Mouse (Mus musculus): ENCODE measurements around the gene Acvr2a. TPM values are rescaled to one million over a fixed set of nuclear protein-coding genes. Genes with fewer than 3 reads are reported as not detected.

The Acvr2a gene
- 1.9 TPM for polyA plus RNA-seq (2012; fragmentation: generic; extraction: Trizol)
- long read RNA-seq, experiment 1, full-length matches to known transcripts = 1 of 4 reads
- long read RNA-seq, experiment 1, partial matches to known transcripts = 1 of 4 reads
- long read RNA-seq, experiment 1, other reads (novel, unspliced or antisense) = 2 of 4 reads
- long read RNA-seq, experiment 2, full-length matches to known transcripts = 26 of 29 reads
- long read RNA-seq, experiment 2, partial matches to known transcripts = 1 of 29 reads
- long read RNA-seq, experiment 2, other reads (novel, unspliced or antisense) = 2 of 29 reads

DNA sequence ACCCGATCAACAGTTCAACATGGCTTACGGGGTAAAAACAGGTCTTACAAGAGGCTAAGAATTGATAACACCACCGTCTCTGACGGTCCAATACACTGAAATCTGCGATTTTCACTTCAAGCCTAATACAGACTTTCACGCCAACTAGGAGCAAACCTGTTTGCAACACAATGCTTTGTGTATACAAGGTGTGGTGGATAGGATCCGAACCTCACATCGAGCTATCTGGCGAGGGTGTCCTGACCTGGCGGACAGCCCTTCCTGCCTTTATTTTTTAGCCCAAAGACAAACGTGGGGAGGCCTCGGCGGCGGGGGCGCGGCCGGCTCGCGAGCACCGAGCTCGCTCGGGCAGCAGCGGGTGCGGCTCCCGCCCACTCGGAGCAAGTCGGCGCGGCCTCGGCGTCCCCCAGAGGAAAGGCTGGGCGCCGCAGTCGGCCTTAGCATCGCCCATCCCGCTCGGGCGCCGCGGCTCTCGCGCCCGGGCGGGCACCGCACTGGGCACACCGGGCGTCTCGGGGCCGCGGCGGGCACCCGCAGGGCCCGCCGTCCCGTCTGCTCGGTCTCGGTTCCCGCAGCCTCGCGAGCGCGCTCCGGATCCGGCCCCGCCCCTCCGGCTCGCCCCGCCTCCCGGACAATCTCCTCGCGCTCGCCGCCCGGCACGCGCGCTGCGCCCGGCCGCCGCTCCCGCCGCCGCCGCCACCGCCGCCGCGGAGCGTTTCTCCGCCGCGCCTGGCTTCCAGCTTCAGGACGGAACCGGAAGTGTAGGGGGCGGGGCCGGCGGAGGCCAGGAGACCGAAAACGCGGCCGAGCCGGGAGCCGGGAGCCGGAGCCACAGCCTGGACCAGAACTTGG is at the start of gene Acvr2a:
Gene Acvr2a, plus strand, starts transcription at position 739 of the 852 bp plus-strand sequence.
- Histone ChIP-seq H3K4me3 (ENCODE audit: insufficient read depth, poor library complexity, severe bottlenecking) (peak within 1 kb of the TSS; percentile 62), H3K36me3 (ENCODE audit: control insufficient read depth, insufficient read depth) (no peaks in the 10 kb centered on the region), H3K27me3 (ENCODE audit: control insufficient read depth, insufficient read depth, insufficient read length) (no peaks in the 10 kb centered on the region), H3ac (ENCODE audit: control insufficient read depth, insufficient read length, low read depth) (peak within 1 kb of the TSS; percentile 80), H3K79me3 (ENCODE audit: low read depth) (peaks cover 25% of the 10 kb centered on the region), H3K79me2 (ENCODE audit: control insufficient read depth, insufficient read depth) (peaks cover 44% of the 10 kb centered on the region)
- TF ChIP-seq MYOG (IDR thresholded peaks at IDR 0.05; ENCODE audit: control insufficient read depth, extremely low read depth, insufficient read length) (no peak), CTCF (IDR thresholded peaks at IDR 0.05; ENCODE audit: control insufficient read depth, insufficient read depth, insufficient read length) (peak; percentile 44), CEBPB (IDR thresholded peaks at IDR 0.05; ENCODE audit: low read depth) (no peak), MAX (IDR thresholded peaks at IDR 0.05) (no peak), USF1 (IDR thresholded peaks at IDR 0.05; ENCODE audit: low read depth) (no peak), MYOD1 (IDR thresholded peaks at IDR 0.05; ENCODE audit: control insufficient read depth, insufficient read length, low read depth) (no peak), FOSL1 (IDR thresholded peaks at IDR 0.05; ENCODE audit: insufficient read depth, low read length, poor library complexity, severe bottlenecking) (no peak)

DNA sequence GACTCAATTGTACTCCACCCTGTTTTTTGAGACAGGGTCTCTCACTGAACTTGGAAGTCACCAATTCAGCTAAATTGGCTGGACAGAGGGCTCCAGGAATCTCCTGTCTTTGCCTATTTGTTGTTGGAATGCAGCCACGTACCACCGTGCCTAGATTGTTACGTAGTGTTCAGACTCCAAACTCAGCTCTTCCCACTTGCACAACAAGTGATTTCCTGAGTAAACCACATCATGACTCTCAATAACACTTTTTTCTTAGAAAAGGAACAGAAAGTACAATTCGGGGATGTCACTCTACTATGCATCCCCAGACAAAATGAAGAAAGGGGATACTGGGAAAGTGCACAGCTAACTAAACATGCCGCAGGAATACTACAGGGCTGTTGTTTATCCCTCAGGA is 47.4 kb upstream of the Acvr2a start:
- Histone ChIP-seq H3K79me2 (ENCODE audit: control insufficient read depth, insufficient read depth) (no peaks in the 10 kb centered on the region), H3ac (ENCODE audit: control insufficient read depth, insufficient read length, low read depth) (no peak overlapping the region), H3K36me3 (ENCODE audit: control insufficient read depth, insufficient read depth) (no peaks in the 10 kb centered on the region), H3K79me3 (ENCODE audit: low read depth) (no peaks in the 10 kb centered on the region), H3K27me3 (ENCODE audit: control insufficient read depth, insufficient read depth, insufficient read length) (no peaks in the 10 kb centered on the region), H3K4me3 (ENCODE audit: insufficient read depth, poor library complexity, severe bottlenecking) (no peak overlapping the region)
- TF ChIP-seq USF1 (IDR thresholded peaks at IDR 0.05; ENCODE audit: low read depth) (no peak), CEBPB (IDR thresholded peaks at IDR 0.05; ENCODE audit: low read depth) (no peak), MYOD1 (IDR thresholded peaks at IDR 0.05; ENCODE audit: control insufficient read depth, insufficient read length, low read depth) (no peak), MAX (IDR thresholded peaks at IDR 0.05) (no peak), MYOG (IDR thresholded peaks at IDR 0.05; ENCODE audit: control insufficient read depth, extremely low read depth, insufficient read length) (no peak), FOSL1 (IDR thresholded peaks at IDR 0.05; ENCODE audit: insufficient read depth, low read length, poor library complexity, severe bottlenecking) (no peak), CTCF (IDR thresholded peaks at IDR 0.05; ENCODE audit: control insufficient read depth, insufficient read depth, insufficient read length) (no peak)

DNA sequence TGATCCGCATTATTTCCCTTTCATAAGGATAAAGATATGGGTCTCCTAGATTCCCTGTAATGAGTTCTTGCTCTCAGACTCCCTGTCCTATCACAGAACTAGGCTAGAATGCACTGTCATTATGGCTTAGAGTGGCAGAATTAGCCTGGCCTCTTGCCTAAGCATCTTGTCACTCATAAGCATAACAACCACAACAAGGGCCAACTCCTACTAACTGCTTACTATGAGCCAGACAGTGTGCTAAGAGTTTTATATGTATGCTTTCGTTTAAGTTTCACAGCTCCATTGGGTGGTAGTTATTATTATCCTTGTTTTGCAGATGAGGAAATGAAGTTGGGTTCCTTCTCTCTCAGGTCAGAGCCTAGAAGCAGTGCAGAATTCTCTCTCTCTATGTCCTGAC is 46.1 kb upstream of the Acvr2a start:
- no peaks in the 10 kb centered on the region for H3K36me3 ChIP-seq (ENCODE audit: control insufficient read depth, insufficient read depth)
- no peaks in the 10 kb centered on the region for H3K79me2 ChIP-seq (ENCODE audit: control insufficient read depth, insufficient read depth)
- H3K4me3 ChIP-seq (ENCODE audit: insufficient read depth, poor library complexity, severe bottlenecking) = no peak overlapping the region
- no peak for TF ChIP-seq USF1 (IDR thresholded peaks at IDR 0.05; ENCODE audit: low read depth)
- no peak for TF ChIP-seq FOSL1 (IDR thresholded peaks at IDR 0.05; ENCODE audit: insufficient read depth, low read length, poor library complexity, severe bottlenecking)
- no peak for TF ChIP-seq CEBPB (IDR thresholded peaks at IDR 0.05; ENCODE audit: low read depth)
- H3ac ChIP-seq (ENCODE audit: control insufficient read depth, insufficient read length, low read depth) = no peak overlapping the region
- H3K27me3 ChIP-seq (ENCODE audit: control insufficient read depth, insufficient read depth, insufficient read length) = no peaks in the 10 kb centered on the region
- H3K79me3 ChIP-seq (ENCODE audit: low read depth) = no peaks in the 10 kb centered on the region

DNA sequence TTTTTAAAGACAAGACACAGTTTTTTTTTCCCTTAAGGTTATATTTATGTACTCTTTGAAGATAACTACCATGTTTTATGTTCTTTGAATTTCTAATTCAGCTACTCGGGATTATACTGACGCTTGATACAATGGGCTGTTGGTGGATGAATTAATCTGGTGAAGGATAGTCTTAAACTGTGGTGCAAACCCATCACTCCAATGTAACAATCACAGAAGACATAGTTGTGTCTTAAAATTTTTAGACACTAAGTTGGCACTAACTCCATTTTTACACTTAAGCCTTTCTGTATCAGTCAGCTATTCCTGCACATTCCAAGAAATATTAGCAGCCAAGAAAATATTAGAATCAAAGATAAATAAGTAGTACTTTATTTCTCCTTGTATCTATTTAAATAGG is 45.7 kb upstream of the Acvr2a start:
- Histone ChIP-seq H3K79me3 (ENCODE audit: low read depth) (no peaks in the 10 kb centered on the region), H3K79me2 (ENCODE audit: control insufficient read depth, insufficient read depth) (no peaks in the 10 kb centered on the region), H3K27me3 (ENCODE audit: control insufficient read depth, insufficient read depth, insufficient read length) (no peaks in the 10 kb centered on the region), H3K36me3 (ENCODE audit: control insufficient read depth, insufficient read depth) (no peaks in the 10 kb centered on the region), H3ac (ENCODE audit: control insufficient read depth, insufficient read length, low read depth) (no peak overlapping the region), H3K4me3 (ENCODE audit: insufficient read depth, poor library complexity, severe bottlenecking) (no peak overlapping the region)
- TF ChIP-seq FOSL1 (IDR thresholded peaks at IDR 0.05; ENCODE audit: insufficient read depth, low read length, poor library complexity, severe bottlenecking) = no peak
- TF ChIP-seq MYOG (IDR thresholded peaks at IDR 0.05; ENCODE audit: control insufficient read depth, extremely low read depth, insufficient read length) = no peak
- no peak for TF ChIP-seq USF1 (IDR thresholded peaks at IDR 0.05; ENCODE audit: low read depth)
- TF ChIP-seq MYOD1 (IDR thresholded peaks at IDR 0.05; ENCODE audit: control insufficient read depth, insufficient read length, low read depth) = no peak
- no peak for TF ChIP-seq MAX (IDR thresholded peaks at IDR 0.05)
- TF ChIP-seq CTCF (IDR thresholded peaks at IDR 0.05; ENCODE audit: control insufficient read depth, insufficient read depth, insufficient read length) = no peak
- TF ChIP-seq CEBPB (IDR thresholded peaks at IDR 0.05; ENCODE audit: low read depth) = no peak

DNA sequence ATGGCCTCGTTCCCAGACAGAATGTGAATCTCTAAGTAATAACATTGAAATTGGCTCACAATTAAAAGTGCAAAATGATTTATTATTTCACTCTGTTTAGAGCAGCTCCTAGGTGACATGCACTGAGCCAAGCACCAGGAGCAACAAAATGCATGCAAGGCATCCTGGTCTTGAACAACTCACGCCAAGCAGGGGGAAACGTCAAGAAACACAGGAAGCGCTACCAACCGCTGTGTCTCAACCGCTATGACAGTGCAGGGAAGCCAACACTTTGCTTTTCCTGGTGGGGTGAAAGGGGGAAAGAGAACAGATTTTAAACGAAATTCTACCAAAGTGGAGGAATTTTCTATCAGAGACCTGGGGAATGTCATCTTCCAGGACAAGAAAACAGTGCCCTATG is 43.8 kb upstream of the Acvr2a start:
- no peak for TF ChIP-seq FOSL1 (IDR thresholded peaks at IDR 0.05; ENCODE audit: insufficient read depth, low read length, poor library complexity, severe bottlenecking)
- TF ChIP-seq CEBPB (IDR thresholded peaks at IDR 0.05; ENCODE audit: low read depth) = no peak
- no peak for TF ChIP-seq USF1 (IDR thresholded peaks at IDR 0.05; ENCODE audit: low read depth)
- H3K36me3 ChIP-seq (ENCODE audit: control insufficient read depth, insufficient read depth) = no peaks in the 10 kb centered on the region
- no peak overlapping the region for H3K4me3 ChIP-seq (ENCODE audit: insufficient read depth, poor library complexity, severe bottlenecking)
- no peaks in the 10 kb centered on the region for H3K27me3 ChIP-seq (ENCODE audit: control insufficient read depth, insufficient read depth, insufficient read length)
- no peaks in the 10 kb centered on the region for H3K79me3 ChIP-seq (ENCODE audit: low read depth)
- H3ac ChIP-seq (ENCODE audit: control insufficient read depth, insufficient read length, low read depth) = no peak overlapping the region
- no peaks in the 10 kb centered on the region for H3K79me2 ChIP-seq (ENCODE audit: control insufficient read depth, insufficient read depth)
